In the genomic region with DNA sequence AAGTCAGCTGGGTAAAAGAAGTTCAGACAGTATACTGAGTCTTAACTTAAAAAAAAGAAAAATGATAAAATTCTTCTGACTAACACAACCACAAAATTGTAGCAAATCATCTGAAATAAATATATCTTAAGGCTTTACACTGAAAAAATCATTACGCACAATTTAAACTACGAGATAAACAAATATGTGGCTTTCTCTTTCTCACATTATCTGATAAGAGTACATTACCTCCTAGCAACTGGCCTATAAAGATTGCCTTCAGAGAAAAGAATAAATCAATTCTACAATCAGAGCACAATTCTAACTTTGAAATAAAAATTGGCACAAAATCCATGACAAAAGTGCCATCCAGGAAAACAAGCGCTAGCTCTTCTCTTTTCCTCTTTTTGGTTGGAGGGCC, we compare ENCODE assay signal across 10 mouse cellular contexts. TPM values are rescaled to one million over a fixed set of nuclear protein-coding genes. Genes with fewer than 3 reads are reported as not detected.
DNase-seq lines count a peak whose midpoint lies in the region; ATAC-seq and TF ChIP-seq lines count a peak whose summit lies in the region.
"Had no signal": no experiment of that assay in that cellular context is flagged by ENCODE, and none has a peak within 500 bp of the region (broad histone marks: within the 10 kb centered on the region; RNA-seq: fewer than 3 reads in every experiment).

No protein-coding gene starts in this region.

- no peak for TF ChIP-seq EP300 in MEL (IDR thresholded peaks at IDR 0.05; ENCODE audit: low read depth in 1 of 2, low read length in 2 of 2)

- no peaks in the 10 kb centered on the region for H3K9me3 ChIP-seq in heart, embryonic 11.5 days (replicated peaks; ENCODE audit: control insufficient read depth, low read length)
- no peaks in the 10 kb centered on the region for H3K9me3 ChIP-seq in MEL (replicated peaks; ENCODE audit: insufficient read depth, low read length)
- H3K9me3 ChIP-seq in hindbrain, embryonic 13.5 days, result no peaks in the 10 kb centered on the region
- H3K9me3 ChIP-seq in midbrain, embryonic 10.5 days (replicated peaks), result no peaks in the 10 kb centered on the region

- no peak for TF ChIP-seq CTCF in MEL (IDR thresholded peaks at IDR 0.05 in 2 of 3, conservative IDR thresholded peaks at IDR 0.05 in 1 of 3; ENCODE audit: control insufficient read depth in 1 of 3, insufficient read depth in 1 of 3, low read depth in 2 of 3, low read length in 3 of 3, poor library complexity in 1 of 3, severe bottlenecking in 1 of 3)

- peak overlapping the region; percentile 74 for H3K4me2 ChIP-seq in heart, embryonic 11.5 days
- H3K4me2 ChIP-seq in hindbrain, embryonic 13.5 days, result peak overlapping the region; percentile 67

- H3K79me2 ChIP-seq in MEL (ENCODE audit: control insufficient read depth, insufficient read depth, low read length, poor library complexity), result peaks cover 7% of the 10 kb centered on the region; the same call in 1 of the 2 replicates

- no peaks in the 10 kb centered on the region for H3K27me3 ChIP-seq in heart, embryonic 11.5 days (ENCODE audit: control insufficient read depth, insufficient read depth, low read length)
- H3K27me3 ChIP-seq in MEL (ENCODE audit: control insufficient read depth in 1 of 2, insufficient read depth in 2 of 2, low read length in 2 of 2), result no peaks in the 10 kb centered on the region; a peak in 1 of 4 replicates
- 0 out of 2 replicates have a peak, but pooled peaks cover 3% of the 10 kb centered on the region for H3K27me3 ChIP-seq in hindbrain, embryonic 13.5 days
- H3K27me3 ChIP-seq in midbrain, embryonic 10.5 days (ENCODE audit: low read depth, poor library complexity, severe bottlenecking), result peaks cover 14% of the 10 kb centered on the region

- TF ChIP-seq POLR2A in MEL (IDR thresholded peaks at IDR 0.05; ENCODE audit: control insufficient read depth in 1 of 2, insufficient read depth in 1 of 2, low read depth in 1 of 2, low read length in 2 of 2, poor library complexity in 1 of 2), result no peak

- H3K36me3 ChIP-seq in heart, embryonic 11.5 days (ENCODE audit: control insufficient read depth, insufficient read depth, low read length), result no peaks in the 10 kb centered on the region
- H3K36me3 ChIP-seq in MEL (ENCODE audit: control insufficient read depth in 1 of 2, insufficient read depth in 2 of 2, low read length in 2 of 2), result peaks cover 0 to 8% of the 10 kb centered on the region in 2 experiments; a peak in 2 of 4 replicates
- 0 out of 2 replicates have a peak, but pooled peaks cover 3% of the 10 kb centered on the region for H3K36me3 ChIP-seq in hindbrain, embryonic 13.5 days
- H3K36me3 ChIP-seq in midbrain, embryonic 10.5 days, result peaks cover 9% of the 10 kb centered on the region; the same call in 1 of the 2 replicates

- no peak for DNase-seq in heart, adult 9 months (ENCODE audit: low spot score in 2 of 2)
- no peak for DNase-seq in MEL (ENCODE audit: low read depth, low spot score)
- DNase-seq in midbrain, embryonic 10.5 days (ENCODE audit: low spot score), result no peak
- DNase-seq in thymus, postnatal 14 days, result no peak
- no peak for DNase-seq in c-Kit-positive CD71-positive TER-119-positive erythroid progenitor cells, embryonic 14.5 days (ENCODE audit: low spot score)
- DNase-seq: gastrocnemius, postnatal 10 days; lung, postnatal 4 days had no signal

- WGBS in heart, embryonic 11.5 days (ENCODE audit: insufficient replicate concordance), result 72% methylated on average over 3 of the region's 3 CpGs
- 82% methylated on average over 3 of the region's 3 CpGs for WGBS in hindbrain, embryonic 13.5 days
- 90% methylated on average over 3 of the region's 3 CpGs for WGBS in midbrain, embryonic 10.5 days

- H3K9ac ChIP-seq in heart, embryonic 11.5 days (ENCODE audit: low read depth, low read length), result peak overlapping the region; percentile 93; the same call in 1 of the 2 replicates
- no peak overlapping the region for H3K9ac ChIP-seq in MEL (ENCODE audit: control insufficient read depth, low read depth, low read length, poor library complexity, severe bottlenecking)
- H3K9ac ChIP-seq in hindbrain, embryonic 13.5 days, result peak overlapping the region; percentile 94

- no peak for TF ChIP-seq RAD21 in MEL (IDR thresholded peaks at IDR 0.05; ENCODE audit: low read depth, low read length)

- H3K4me3 ChIP-seq in heart, embryonic 11.5 days (ENCODE audit: low read depth, low read length), result peak overlapping the region; percentile 94
- H3K4me3 ChIP-seq in MEL (ENCODE audit: control insufficient read depth in 1 of 2, insufficient read depth in 1 of 2, low read depth in 2 of 2, low read length in 2 of 2), result peak overlapping the region in 1 of 2 experiments; percentile 85; a peak in 1 of 4 replicates
- H3K4me3 ChIP-seq in hindbrain, embryonic 13.5 days, result peak overlapping the region; percentile 88
- peak overlapping the region; percentile 94 for H3K4me3 ChIP-seq in midbrain, embryonic 10.5 days

- no peak overlapping the region for H3K27ac ChIP-seq in heart, embryonic 11.5 days (ENCODE audit: low read depth, low read length)
- no peak overlapping the region for H3K27ac ChIP-seq in MEL (ENCODE audit: control insufficient read depth, low read depth, low read length)
- peak overlapping the region; percentile 96; the same call in 1 of the 2 replicates for H3K27ac ChIP-seq in hindbrain, embryonic 13.5 days
- H3K27ac ChIP-seq in midbrain, embryonic 10.5 days (replicated peaks), result no peak overlapping the region

- no peak for ATAC-seq in heart, embryonic 11.5 days (replicated peaks; ENCODE audit: insufficient number of reproducible peaks, low FRiP score, low TSS enrichment)
- ATAC-seq in hindbrain, embryonic 13.5 days (ENCODE audit: low FRiP score), result no peak
- ATAC-seq in megakaryocyte progenitor cell, adult 5-6 weeks (replicated peaks; ENCODE audit: poor library complexity), result no peak

- H3K4me1 ChIP-seq in heart, embryonic 11.5 days (ENCODE audit: control insufficient read depth, insufficient read depth, low read length), result no peaks in the 10 kb centered on the region
- H3K4me1 ChIP-seq in MEL (ENCODE audit: control insufficient read depth in 1 of 2, insufficient read depth in 2 of 2, low read length in 2 of 2), result no peaks in the 10 kb centered on the region
- H3K4me1 ChIP-seq in hindbrain, embryonic 13.5 days (replicated peaks), result peaks cover 22% of the 10 kb centered on the region
- H3K4me1 ChIP-seq in midbrain, embryonic 10.5 days, result peaks cover 14% of the 10 kb centered on the region

TF ChIP-seq in MEL, 35 proteins besides CTCF, POLR2A, EP300 and RAD21:
- peak; percentile 94 for TF ChIP-seq RCOR1 (IDR thresholded peaks at IDR 0.05; ENCODE audit: low read depth, low read length)
- no peak for TF ChIP-seq MAFK (IDR thresholded peaks at IDR 0.05; ENCODE audit: borderline replicate concordance, low read depth, low read length)
- no peak for TF ChIP-seq MYC (IDR thresholded peaks at IDR 0.05; ENCODE audit: low read depth, low read length)
- no peak for TF ChIP-seq GABPA (IDR thresholded peaks at IDR 0.05; ENCODE audit: low read depth, low read length)
- TF ChIP-seq MXI1 (IDR thresholded peaks at IDR 0.05; ENCODE audit: low read depth, low read length), result no peak
- no peak for TF ChIP-seq MEF2A (IDR thresholded peaks at IDR 0.05; ENCODE audit: extremely low read depth, insufficient replicate concordance, low read depth, low read length, poor library complexity, severe bottlenecking)
- TF ChIP-seq GATA1 (IDR thresholded peaks at IDR 0.05; ENCODE audit: low read depth, low read length), result peak; percentile 38; the same call in 1 of the 2 replicates
- no peak for TF ChIP-seq POLR2AphosphoS2 (IDR thresholded peaks at IDR 0.05; ENCODE audit: low read length)
TF ChIP-seq in MEL: peak in this region for 2.

RNA-seq across cellular contexts. Expression of a gene that starts 1.9 kb away (rescaled TPM):
- polyA plus RNA-seq in heart, embryonic 11.5 days (2014; fragmentation: Nextera tagmentation; extraction: Ambion mirVana), result 25.4 and 36.0 TPM in 2 replicates
- total RNA-seq in MEL (2012; rRNA removed), result 2.5 and 3.2 TPM in 2 replicates
- polyA plus RNA-seq in MEL (2012; ENCODE audit: insufficient read depth in 1 of 2, insufficient read length in 2 of 2, low read depth in 1 of 2, low replicate concordance in 2 of 2, missing spikeins in 1 of 2), result 1 to 10 TPM in 1 of 2 experiments, not detected in 1; 4.5 TPM
- polyA plus RNA-seq in hindbrain, embryonic 13.5 days (2015; fragmentation: Nextera tagmentation; extraction: Ambion mirVana), result 69.3 and 69.8 TPM in 2 replicates
- polyA plus RNA-seq in midbrain, embryonic 10.5 days (2016; fragmentation: Nextera tagmentation; extraction: Ambion mirVana), result 26.1 and 30.1 TPM in 2 replicates
- 26.4 and 27.7 TPM in 2 replicates for total RNA-seq in megakaryocyte progenitor cell, adult 5-6 weeks (2015)
- total RNA-seq in megakaryocyte progenitor cell, adult 5-6 weeks (2017), result 26.1 and 27.4 TPM in 2 replicates

RNA-seq across cellular contexts. Expression of a gene that starts 25.1 kb away (rescaled TPM):
- 0.76 and 1.7 TPM in 2 replicates for polyA plus RNA-seq in heart, embryonic 11.5 days (2014; fragmentation: Nextera tagmentation; extraction: Ambion mirVana)
- not detected in 2 replicates for total RNA-seq in MEL (2012; rRNA removed)
- polyA plus RNA-seq in MEL (2012; ENCODE audit: insufficient read depth in 1 of 2, insufficient read length in 2 of 2, low read depth in 1 of 2, low replicate concordance in 2 of 2, missing spikeins in 1 of 2), result not detected
- polyA plus RNA-seq in hindbrain, embryonic 13.5 days (2015; fragmentation: Nextera tagmentation; extraction: Ambion mirVana), result not detected in 2 replicates
- 0.39 and 1.1 TPM in 2 replicates for polyA plus RNA-seq in midbrain, embryonic 10.5 days (2016; fragmentation: Nextera tagmentation; extraction: Ambion mirVana)
- total RNA-seq in megakaryocyte progenitor cell, adult 5-6 weeks (2015), result 1.0 and 1.4 TPM in 2 replicates
- 1.1 and 1.3 TPM in 2 replicates for total RNA-seq in megakaryocyte progenitor cell, adult 5-6 weeks (2017)
- total RNA-seq: gastrocnemius, postnatal 10 days had no signal
